Mouse (Mus musculus): ENCODE results near the gene Gse1.

DNA sequence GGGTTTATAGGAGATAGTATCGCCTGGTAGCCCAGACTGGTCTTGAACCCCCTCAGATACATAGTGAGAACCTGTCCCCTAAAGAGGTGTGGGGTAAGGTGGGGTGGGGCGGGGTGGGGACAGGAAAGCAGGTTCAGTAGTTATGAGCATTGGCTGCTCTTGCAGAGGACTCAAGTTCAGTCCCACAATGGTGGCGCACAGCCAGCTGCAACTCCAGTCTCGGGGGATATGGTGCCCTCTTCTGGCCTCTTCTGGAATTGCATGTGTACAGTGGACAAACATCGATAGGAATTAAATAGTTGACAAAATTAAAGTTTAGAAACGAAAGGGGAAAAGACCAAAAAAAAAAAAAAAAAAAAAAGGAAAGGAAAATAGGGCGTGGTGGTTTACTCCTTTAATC, 371.2 kb downstream of the Gse1 start:
- no peak for TF ChIP-seq USF1 (IDR thresholded peaks at IDR 0.05; ENCODE audit: low read depth)
- TF ChIP-seq POLR2A (IDR thresholded peaks at IDR 0.05; ENCODE audit: insufficient read length, low read depth) = no peak
- TF ChIP-seq MYOD1 (IDR thresholded peaks at IDR 0.05; ENCODE audit: control insufficient read depth in 1 of 3, insufficient read length in 2 of 3, low read depth in 2 of 3) = no peak

Data from myocyte (in vitro differentiated cells).